Mouse (Mus musculus) embryonic facial prominence, embryonic 12.5 days (tissue): ENCODE data around the gene Mtmr1. TPM values are rescaled to one million over a fixed set of nuclear protein-coding genes. Genes with fewer than 3 reads are reported as not detected.

Experiments used
- ATAC-seq: fragments of 200-750 bp; cut with Nextera tagmentation; 2 replicates; pipeline ENCODE4 v1.8.0; 2017; ENCODE audit not compliant: insufficient number of reproducible peaks, insufficient read depth, low FRiP score, low TSS enrichment
- H3K27ac ChIP-seq: fragments of 300-500 bp; sonication (generic); 2 replicates; pipeline ENCODE4 v1.5.1; 2016; ENCODE audit warnings: mild to moderate bottlenecking
- H3K27me3 ChIP-seq: fragments of 300-500 bp; sonication (generic); 2 replicates; pipeline ENCODE4 v1.6.1; 2016; ENCODE audit warnings: mild to moderate bottlenecking, moderate library complexity
- H3K36me3 ChIP-seq: fragments of 300-500 bp; sonication (generic); 2 replicates; pipeline ENCODE4 v1.6.1; 2016; ENCODE audit warnings: mild to moderate bottlenecking
- H3K4me1 ChIP-seq: fragments of 300-500 bp; sonication (generic); 2 replicates; pipeline ENCODE4 v1.6.1; 2016
- H3K4me2 ChIP-seq: fragments of 300-500 bp; sonication (generic); replicated peaks from 2 replicates; pipeline ENCODE4 v1.6.1; 2016; ENCODE audit warnings: mild to moderate bottlenecking, moderate library complexity
- H3K4me3 ChIP-seq: fragments of 300-500 bp; sonication (generic); 2 replicates; pipeline ENCODE4 v1.5.1; 2016; ENCODE audit warnings: mild to moderate bottlenecking
- H3K9ac ChIP-seq: fragments of 300-500 bp; sonication (generic); 2 replicates; pipeline ENCODE4 v1.6.1; 2016; ENCODE audit warnings: mild to moderate bottlenecking, moderate library complexity
- H3K9me3 ChIP-seq: fragments of 300-500 bp; sonication (generic); 2 replicates; pipeline ENCODE4 v1.6.1; 2016; ENCODE audit warnings: mild to moderate bottlenecking, moderate library complexity
- WGBS: fragments of 180-500 bp; shearing (Covaris S2); methylation state at CpG from one replicate; pipeline ENCODE4 v1.1.7; 2016; 5-methylcytosine and 5-hydroxymethylcytosine counted together
- polyA plus RNA-seq: library from polyadenylated mRNA; unstranded; fragments of >200 nt; fragmentation: Nextera tagmentation; extraction: Ambion mirVana; gene quantifications from 2 replicates; pipeline ENCODE4 v1.2.1, GENCODE M21; 2016

Mtmr1 gene
- polyA plus RNA-seq, 1 experiment from 2014 or later, result 11.7 TPM

DNA sequence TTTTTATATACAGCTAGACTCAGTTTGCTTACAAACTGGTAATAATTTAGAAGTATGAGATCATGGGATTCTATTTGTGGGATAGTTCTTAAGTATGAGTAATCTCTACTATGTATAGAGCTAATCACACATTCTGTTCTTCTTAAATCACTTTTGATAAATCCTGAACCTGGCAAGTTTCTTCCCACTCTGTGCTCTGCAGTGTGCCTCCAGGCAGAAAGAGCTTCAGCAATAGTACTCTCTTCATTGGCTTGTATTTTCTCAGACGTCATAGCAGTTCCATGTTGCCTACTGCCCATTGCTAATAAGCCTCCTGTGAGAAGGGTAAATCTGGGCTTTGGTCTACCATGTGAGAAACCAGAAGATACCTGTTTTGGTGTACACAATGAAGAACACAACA lies 43.8 kb downstream of the Mtmr1 start:
- no peak overlapping the region for H3K27ac ChIP-seq
- WGBS, result 50% methylated on average over 1 of the region's 1 CpGs
- no peak overlapping the region for H3K4me3 ChIP-seq
- ATAC-seq, result no peak
- no peak overlapping the region for H3K4me2 ChIP-seq
- no peaks in the 10 kb centered on the region for H3K4me1 ChIP-seq
- H3K9me3 ChIP-seq, result no peaks in the 10 kb centered on the region
- no peak overlapping the region for H3K9ac ChIP-seq
- H3K27me3 ChIP-seq, result no peaks in the 10 kb centered on the region
- no peaks in the 10 kb centered on the region for H3K36me3 ChIP-seq

DNA sequence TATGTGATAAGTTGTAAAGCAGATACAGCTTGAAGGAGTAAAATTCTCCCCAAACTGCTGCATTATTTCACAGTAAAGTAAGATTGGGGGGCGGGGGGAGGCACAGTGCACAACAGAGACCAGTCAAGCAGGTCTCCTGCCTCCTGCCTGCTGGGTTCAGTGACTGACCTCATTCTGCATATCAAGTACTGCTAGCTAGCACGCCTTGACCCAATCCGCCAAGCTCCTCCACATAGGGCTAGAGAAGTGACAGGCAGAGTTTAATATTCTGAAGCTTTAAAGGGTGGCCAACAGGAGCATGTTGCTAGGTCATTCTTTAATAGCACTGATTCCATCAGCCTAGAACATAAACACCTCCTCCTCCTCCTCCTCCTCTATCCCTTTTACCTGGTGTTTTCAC lies 48.2 kb downstream of the Mtmr1 start:
- Histone ChIP-seq H3K36me3 (no peaks in the 10 kb centered on the region), H3K9me3 (no peaks in the 10 kb centered on the region), H3K4me1 (no peaks in the 10 kb centered on the region), H3K27ac (no peak overlapping the region), H3K27me3 (no peaks in the 10 kb centered on the region), H3K4me2 (no peak overlapping the region), H3K9ac (no peak overlapping the region), H3K4me3 (no peak overlapping the region)
- 54% methylated on average over 3 of the region's 3 CpGs for WGBS
- no peak for ATAC-seq

DNA sequence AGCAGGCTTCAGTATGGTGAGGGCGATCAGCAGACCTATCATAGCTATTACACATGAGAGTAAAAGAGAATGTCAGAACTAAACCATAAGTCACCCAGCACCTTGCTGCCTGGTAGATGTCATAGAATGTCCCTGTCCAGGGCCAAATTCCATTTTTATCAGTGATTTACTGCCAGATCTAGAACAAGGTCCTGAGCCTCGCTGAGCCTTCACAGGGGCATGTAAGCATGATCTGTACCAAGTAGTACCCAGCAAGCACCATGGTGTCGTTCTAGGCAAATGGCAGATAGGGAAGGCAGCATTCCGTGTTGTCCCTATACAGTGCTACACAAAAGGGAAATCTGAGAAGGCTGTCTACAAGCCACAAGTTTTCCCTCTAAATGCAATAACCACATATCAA lies 49.1 kb downstream of the Mtmr1 start:
- Histone ChIP-seq H3K27me3 (no peaks in the 10 kb centered on the region), H3K9me3 (no peaks in the 10 kb centered on the region), H3K4me2 (no peak overlapping the region), H3K4me1 (no peaks in the 10 kb centered on the region), H3K9ac (no peak overlapping the region), H3K4me3 (no peak overlapping the region), H3K36me3 (no peaks in the 10 kb centered on the region), H3K27ac (no peak overlapping the region)
- WGBS, result 85% methylated on average over 4 of the region's 4 CpGs
- no peak for ATAC-seq

DNA sequence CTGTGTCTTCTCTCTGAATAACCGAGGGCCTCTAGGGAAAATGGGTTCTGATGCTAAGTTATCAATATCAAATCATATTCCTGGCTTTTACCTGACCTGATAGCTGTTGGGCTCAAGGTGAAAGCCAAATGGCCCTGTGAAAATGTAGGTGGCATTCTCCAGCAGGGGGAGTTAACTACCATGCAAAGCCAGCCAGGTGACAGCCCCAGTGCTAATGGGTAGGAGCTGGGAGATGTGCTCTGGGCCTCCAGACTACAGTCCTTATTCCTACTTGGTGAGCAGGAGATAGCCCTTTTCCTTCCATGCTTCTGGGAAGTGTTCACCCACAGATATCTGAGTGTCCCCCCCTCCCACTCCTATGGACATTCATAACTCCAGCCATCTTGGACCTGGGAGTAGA lies 60.3 kb downstream of the Mtmr1 start:
- H3K4me1 ChIP-seq, result no peaks in the 10 kb centered on the region
- H3K27ac ChIP-seq, result no peak overlapping the region
- H3K4me3 ChIP-seq, result no peak overlapping the region
- no peak overlapping the region for H3K4me2 ChIP-seq
- H3K27me3 ChIP-seq, result no peaks in the 10 kb centered on the region
- no peaks in the 10 kb centered on the region for H3K9me3 ChIP-seq
- ATAC-seq, result no peak
- WGBS, result 61% methylated on average over 1 of the region's 1 CpGs
- no peak overlapping the region for H3K9ac ChIP-seq
- no peaks in the 10 kb centered on the region for H3K36me3 ChIP-seq

DNA sequence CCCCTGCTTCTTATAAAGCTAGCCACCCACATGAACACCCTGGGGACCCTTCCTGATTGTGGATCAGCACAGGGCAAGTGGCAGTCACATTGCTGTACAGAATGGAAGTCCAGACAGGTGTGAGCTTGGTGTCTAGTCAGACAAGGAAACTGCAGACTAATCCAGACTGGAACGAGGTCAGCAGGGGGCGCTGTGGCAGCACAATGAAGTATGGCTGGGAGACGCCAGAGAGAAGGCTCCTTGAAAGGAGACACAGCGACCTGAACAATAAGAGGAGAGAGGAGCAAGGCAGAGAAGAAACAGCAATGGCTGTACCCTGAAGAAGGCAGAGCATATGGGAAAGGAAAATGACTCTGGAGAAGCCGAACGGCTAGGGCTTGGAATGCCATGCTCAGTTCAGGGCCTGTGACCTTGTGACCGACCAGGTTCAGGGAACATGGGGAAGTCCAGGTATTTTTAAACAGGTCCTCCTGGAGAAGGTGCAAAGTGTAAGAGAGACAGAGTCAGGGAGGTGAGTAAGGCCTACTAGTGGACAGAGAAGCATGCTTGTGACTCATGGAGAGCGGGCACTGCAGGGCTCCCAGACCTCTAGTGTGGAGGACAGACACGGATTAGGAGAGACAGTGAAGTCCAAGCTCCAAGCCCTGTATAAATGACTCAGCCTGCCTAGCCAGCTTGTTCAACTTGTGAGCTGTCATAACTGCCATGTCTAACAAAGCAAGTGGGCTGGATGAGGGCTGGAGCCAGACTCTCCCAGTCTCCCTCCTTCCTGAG lies 61.4 kb downstream of the Mtmr1 start:
- no peak overlapping the region for H3K4me2 ChIP-seq
- no peaks in the 10 kb centered on the region for H3K36me3 ChIP-seq
- H3K27me3 ChIP-seq, result no peaks in the 10 kb centered on the region
- 0 out of 2 replicates have a peak, but pooled peaks have one; percentile 35 for ATAC-seq
- no peaks in the 10 kb centered on the region for H3K4me1 ChIP-seq
- H3K27ac ChIP-seq, result no peak overlapping the region
- H3K4me3 ChIP-seq, result no peak overlapping the region
- H3K9ac ChIP-seq, result no peak overlapping the region
- WGBS, result 48% methylated on average over 9 of the region's 9 CpGs
- H3K9me3 ChIP-seq, result no peaks in the 10 kb centered on the region

DNA sequence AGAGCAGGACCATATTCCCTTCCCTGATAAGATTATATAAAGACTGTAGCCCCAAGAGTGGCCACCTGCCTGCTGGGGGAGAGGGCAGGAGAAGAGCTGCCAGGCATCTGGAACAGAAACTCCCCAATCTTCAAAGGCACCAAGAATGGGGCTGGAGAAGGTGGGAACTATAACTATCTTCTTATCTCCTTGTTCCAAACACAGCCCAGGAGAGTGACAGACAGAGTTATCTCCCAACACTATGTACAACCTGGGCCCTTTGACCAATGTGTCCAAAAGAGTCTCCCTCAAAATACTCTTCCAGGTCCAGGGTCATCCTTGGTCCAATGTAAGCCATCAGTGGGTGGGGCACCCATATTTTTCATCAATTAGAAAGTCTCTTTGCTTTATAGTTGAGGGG lies 62.9 kb downstream of the Mtmr1 start:
- no peaks in the 10 kb centered on the region for H3K27me3 ChIP-seq
- no peaks in the 10 kb centered on the region for H3K4me1 ChIP-seq
- no peaks in the 10 kb centered on the region for H3K36me3 ChIP-seq
- H3K4me2 ChIP-seq, result no peak overlapping the region
- H3K4me3 ChIP-seq, result no peak overlapping the region
- no peak overlapping the region for H3K27ac ChIP-seq
- no peaks in the 10 kb centered on the region for H3K9me3 ChIP-seq
- ATAC-seq, result no peak
- H3K9ac ChIP-seq, result no peak overlapping the region

DNA sequence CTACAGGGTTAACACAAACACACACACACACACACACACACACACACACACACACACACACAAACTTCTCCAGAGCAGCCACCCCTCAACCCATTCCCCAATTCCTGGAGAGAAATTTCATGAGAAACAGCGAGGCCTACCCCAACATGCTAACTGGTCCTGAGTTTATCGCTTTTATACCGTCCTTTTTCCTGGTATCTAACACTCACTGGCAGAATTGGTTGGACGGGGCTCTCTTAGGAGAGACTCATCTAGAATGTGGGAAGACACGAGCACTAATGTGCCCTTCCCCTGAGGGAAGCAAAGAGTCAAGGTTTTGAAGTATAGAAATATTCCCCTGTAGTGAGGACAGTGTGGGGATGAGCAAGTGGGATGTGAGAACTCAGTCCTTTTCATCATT lies 66.3 kb downstream of the Mtmr1 start:
- no peaks in the 10 kb centered on the region for H3K36me3 ChIP-seq
- H3K27ac ChIP-seq, result no peak overlapping the region
- H3K4me2 ChIP-seq, result no peak overlapping the region
- WGBS, result 80% methylated on average over 5 of the region's 5 CpGs
- no peak overlapping the region for H3K9ac ChIP-seq
- H3K27me3 ChIP-seq, result no peaks in the 10 kb centered on the region
- no peak for ATAC-seq
- no peaks in the 10 kb centered on the region for H3K4me1 ChIP-seq
- no peak overlapping the region for H3K4me3 ChIP-seq
- no peaks in the 10 kb centered on the region for H3K9me3 ChIP-seq

DNA sequence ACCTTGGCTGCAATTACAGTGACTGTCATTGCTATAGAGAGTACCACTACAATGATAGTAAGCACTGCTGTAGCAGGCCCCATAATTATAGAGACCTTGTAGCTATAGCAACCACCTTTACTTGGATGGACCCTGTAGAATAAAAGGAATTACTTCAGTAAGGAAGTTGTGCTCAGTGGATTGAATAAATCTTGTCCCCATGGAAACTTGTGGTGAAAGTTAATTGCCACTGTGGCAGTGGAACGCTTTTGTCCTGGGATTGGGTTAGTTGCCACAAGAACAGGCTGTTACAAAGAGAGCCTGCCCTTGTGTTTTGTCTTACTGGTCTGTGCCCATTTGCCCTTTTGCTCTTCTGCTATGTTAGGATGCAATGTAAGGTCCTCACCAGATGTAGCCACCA lies 69.9 kb downstream of the Mtmr1 start:
- H3K4me3 ChIP-seq, result no peak overlapping the region
- H3K36me3 ChIP-seq, result no peaks in the 10 kb centered on the region
- ATAC-seq, result no peak
- no peaks in the 10 kb centered on the region for H3K9me3 ChIP-seq
- no peak overlapping the region for H3K27ac ChIP-seq
- H3K4me2 ChIP-seq, result no peak overlapping the region
- no peak overlapping the region for H3K9ac ChIP-seq
- no peaks in the 10 kb centered on the region for H3K27me3 ChIP-seq
- no peaks in the 10 kb centered on the region for H3K4me1 ChIP-seq
- WGBS, result 62% methylated on average over 1 of the region's 1 CpGs

DNA sequence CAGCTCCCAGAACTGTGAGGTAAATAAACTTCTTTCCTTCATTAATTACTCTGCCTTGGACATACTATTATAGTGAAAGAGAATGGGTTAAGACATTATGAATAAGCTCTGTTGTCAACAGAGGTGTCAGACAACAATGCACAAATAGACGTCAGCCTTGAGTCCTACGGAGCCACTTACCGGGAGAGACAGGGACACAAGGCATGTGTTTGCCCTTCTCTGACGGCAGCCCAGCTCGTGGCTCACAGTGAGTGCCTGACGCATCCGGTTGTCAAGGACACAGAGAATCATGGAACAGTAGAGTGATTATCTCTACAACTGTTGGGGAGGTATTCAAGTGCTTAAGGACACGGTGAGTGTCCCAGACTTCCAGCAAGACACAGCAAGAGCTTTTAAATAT lies 70.3 kb downstream of the Mtmr1 start:
- Histone ChIP-seq H3K27me3 (no peaks in the 10 kb centered on the region), H3K36me3 (no peaks in the 10 kb centered on the region), H3K9me3 (no peaks in the 10 kb centered on the region), H3K4me2 (no peak overlapping the region), H3K4me3 (no peak overlapping the region), H3K9ac (no peak overlapping the region), H3K27ac (no peak overlapping the region), H3K4me1 (no peaks in the 10 kb centered on the region)
- WGBS, result 47% methylated on average over 8 of the region's 8 CpGs
- ATAC-seq, result no peak

DNA sequence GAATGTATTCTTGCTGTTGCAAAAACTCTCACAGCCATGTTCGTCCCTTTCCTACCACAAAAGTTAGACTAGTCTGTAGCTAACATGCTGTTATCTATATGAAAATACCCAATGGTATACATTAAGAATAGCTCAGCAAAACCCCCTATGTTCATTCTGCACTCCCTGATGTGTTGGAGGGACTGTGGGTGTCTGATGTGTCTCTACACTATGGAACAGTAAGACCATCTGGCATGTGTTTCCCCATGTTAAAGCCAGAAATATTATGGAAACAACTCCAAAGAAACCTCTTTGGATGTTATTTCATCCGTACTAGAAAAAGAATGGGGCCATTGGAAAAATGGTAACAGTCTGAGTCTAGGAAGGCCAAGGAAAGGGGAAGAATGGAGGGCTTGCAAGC lies 71.0 kb downstream of the Mtmr1 start:
- Histone ChIP-seq H3K27me3 (no peaks in the 10 kb centered on the region), H3K4me1 (no peaks in the 10 kb centered on the region), H3K36me3 (no peaks in the 10 kb centered on the region), H3K9me3 (no peaks in the 10 kb centered on the region), H3K4me2 (no peak overlapping the region), H3K9ac (no peak overlapping the region), H3K4me3 (no peak overlapping the region), H3K27ac (no peak overlapping the region)
- WGBS, result 88% methylated on average over 2 of the region's 2 CpGs
- ATAC-seq, result no peak

DNA sequence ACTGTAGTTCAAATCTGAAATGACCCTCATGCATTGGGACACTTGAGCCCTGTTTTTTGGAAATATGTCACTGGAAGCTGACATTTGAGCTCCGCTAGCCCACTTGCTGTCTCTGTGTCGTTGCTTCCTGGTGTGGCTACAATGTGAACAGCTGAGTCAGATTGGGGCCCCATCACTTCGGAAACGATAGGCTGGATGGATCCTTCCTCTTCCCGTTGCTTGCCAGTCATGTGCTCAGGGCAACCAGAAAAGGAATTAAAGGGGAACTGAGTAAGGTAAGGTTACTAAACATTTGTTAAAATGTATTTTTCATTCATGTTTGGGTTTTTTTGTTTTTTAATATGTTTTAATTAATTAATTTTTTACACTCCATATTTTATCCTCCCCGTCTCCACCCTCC lies 74.9 kb downstream of the Mtmr1 start:
- H3K9me3 ChIP-seq, result no peaks in the 10 kb centered on the region
- ATAC-seq, result no peak
- no peaks in the 10 kb centered on the region for H3K27me3 ChIP-seq
- no peak overlapping the region for H3K4me2 ChIP-seq
- no peak overlapping the region for H3K27ac ChIP-seq
- 92% methylated on average over 6 of the region's 6 CpGs for WGBS
- H3K9ac ChIP-seq, result no peak overlapping the region
- no peak overlapping the region for H3K4me3 ChIP-seq
- no peaks in the 10 kb centered on the region for H3K4me1 ChIP-seq
- no peaks in the 10 kb centered on the region for H3K36me3 ChIP-seq

DNA sequence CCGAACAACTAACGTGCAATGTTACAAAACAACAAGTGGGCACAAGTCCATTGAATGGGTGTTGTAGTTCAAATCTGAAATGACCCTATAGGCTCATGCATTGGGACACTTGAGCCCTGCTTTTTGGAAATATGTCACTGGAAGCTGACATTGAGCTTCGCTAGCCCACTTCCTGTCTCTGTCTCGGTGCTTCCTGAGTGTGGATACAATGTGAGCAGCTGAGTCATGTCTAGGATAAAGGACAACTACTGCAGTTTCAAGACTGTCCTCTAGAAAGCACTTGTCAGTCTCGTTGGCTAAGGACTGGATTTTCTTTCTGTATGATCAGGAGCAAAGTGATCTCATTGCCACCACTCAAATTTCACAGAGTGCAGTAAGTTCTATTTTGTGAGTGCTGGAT lies 78.4 kb downstream of the Mtmr1 start:
- 78% methylated on average over 5 of the region's 5 CpGs for WGBS
- H3K27me3 ChIP-seq, result no peaks in the 10 kb centered on the region
- H3K9me3 ChIP-seq, result no peaks in the 10 kb centered on the region
- H3K27ac ChIP-seq, result no peak overlapping the region
- no peaks in the 10 kb centered on the region for H3K4me1 ChIP-seq
- H3K4me3 ChIP-seq, result no peak overlapping the region
- H3K4me2 ChIP-seq, result no peak overlapping the region
- ATAC-seq, result no peak
- H3K9ac ChIP-seq, result no peak overlapping the region
- H3K36me3 ChIP-seq, result no peaks in the 10 kb centered on the region
